Mouse (Mus musculus) liver, embryonic 12.5 days (tissue): ENCODE measurements around the gene Ercc1. TPM values are rescaled to one million over a fixed set of nuclear protein-coding genes. Genes with fewer than 3 reads are reported as not detected.

Experiments used
- ATAC-seq: fragments of 200-750 bp; cut with Nextera tagmentation; 2 replicates; pipeline ENCODE4 v1.8.0; 2017; ENCODE audit warnings: moderate number of reproducible peaks, mild to moderate bottlenecking, moderate library complexity
- H3K27ac ChIP-seq: fragments of 300-500 bp; sonication (generic); 2 replicates; pipeline ENCODE4 v1.5.1; 2016; ENCODE audit warnings: mild to moderate bottlenecking
- H3K27me3 ChIP-seq: fragments of 300-500 bp; sonication (generic); replicated peaks from 2 replicates; pipeline ENCODE4 v1.6.1; 2016; ENCODE audit warnings: mild to moderate bottlenecking, moderate library complexity
- H3K36me3 ChIP-seq: fragments of 300-500 bp; sonication (generic); 2 replicates; pipeline ENCODE4 v1.6.1; 2016; ENCODE audit warnings: mild to moderate bottlenecking, moderate library complexity
- H3K4me1 ChIP-seq: fragments of 300-500 bp; sonication (generic); 2 replicates; pipeline ENCODE4 v1.6.1; 2016
- H3K4me2 ChIP-seq: fragments of 300-500 bp; sonication (generic); 2 replicates; pipeline ENCODE4 v1.6.1; 2016; ENCODE audit warnings: mild to moderate bottlenecking, moderate library complexity
- H3K4me3 ChIP-seq: fragments of 300-500 bp; sonication (generic); 2 replicates; pipeline ENCODE4 v1.5.1; 2016; ENCODE audit warnings: mild to moderate bottlenecking, moderate library complexity
- H3K9ac ChIP-seq: fragments of 300-500 bp; sonication (generic); 2 replicates; pipeline ENCODE4 v1.6.1; 2016; ENCODE audit warnings: mild to moderate bottlenecking, moderate library complexity
- H3K9me3 ChIP-seq: fragments of 300-500 bp; sonication (generic); replicated peaks from 2 replicates; pipeline ENCODE4 v1.6.1; 2016; ENCODE audit warnings: mild to moderate bottlenecking, moderate library complexity
- WGBS: fragments of 180-500 bp; shearing (Covaris S2); methylation state at CpG from one replicate; pipeline ENCODE4 v1.1.7; 2016; ENCODE audit not compliant: insufficient replicate concordance; 5-methylcytosine and 5-hydroxymethylcytosine counted together
- polyA plus RNA-seq: library from polyadenylated mRNA; unstranded; fragments of >200 nt; fragmentation: Nextera tagmentation; extraction: Ambion mirVana; gene quantifications from 2 replicates; pipeline ENCODE4 v1.2.1, GENCODE M21; 2016

Gene Ercc1
- polyA plus RNA-seq, 1 experiment from 2014 or later = 31.5 TPM

- peaks cover 36% of the 10 kb centered on the region for H3K36me3 ChIP-seq
- H3K4me2 ChIP-seq = peak overlapping the region; percentile 93
- no peaks in the 10 kb centered on the region for H3K27me3 ChIP-seq
- peak overlapping the region; percentile 57 for H3K27ac ChIP-seq
- WGBS = under 1% methylated on average over 26 of the region's 37 CpGs
- H3K9me3 ChIP-seq = no peaks in the 10 kb centered on the region
- peak; percentile 69 for ATAC-seq
- peak overlapping the region; percentile 82 for H3K9ac ChIP-seq
- peak overlapping the region; percentile 82 for H3K4me3 ChIP-seq
- H3K4me1 ChIP-seq = peaks cover 27% of the 10 kb centered on the region
Measured at GRCm38 (mm10) chr7:19382166-19382541, 37.6 kb downstream of the Ercc1 start.

GRCm38 (mm10) chr7:19383708-19384107, 39.1 kb downstream of the Ercc1 start:
- H3K9me3 ChIP-seq = no peaks in the 10 kb centered on the region
- no peak for ATAC-seq
- no peak overlapping the region for H3K4me3 ChIP-seq
- no peak overlapping the region for H3K27ac ChIP-seq
- H3K4me1 ChIP-seq = peaks cover 31% of the 10 kb centered on the region
- H3K36me3 ChIP-seq = peaks cover 52% of the 10 kb centered on the region
- H3K9ac ChIP-seq = no peak overlapping the region
- H3K27me3 ChIP-seq = no peaks in the 10 kb centered on the region
- H3K4me2 ChIP-seq = 0 out of 2 replicates have a peak overlapping the region, but pooled peaks have one; percentile 93
- WGBS = 87% methylated on average over 9 of the region's 9 CpGs

- Histone ChIP-seq H3K4me1 (peaks cover 11% of the 10 kb centered on the region), H3K36me3 (peaks cover 99% of the 10 kb centered on the region)
Measured at GRCm38 (mm10) chr7:19388699-19389413, 44.3 kb downstream of the Ercc1 start.

GRCm38 (mm10) chr7:19394484-19394883, 49.9 kb downstream of the Ercc1 start:
- Histone ChIP-seq H3K4me1 (peaks cover 4% of the 10 kb centered on the region), H3K9ac (no peak overlapping the region), H3K27ac (no peak overlapping the region), H3K9me3 (no peaks in the 10 kb centered on the region), H3K27me3 (peaks cover 12% of the 10 kb centered on the region), H3K4me3 (no peak overlapping the region), H3K4me2 (no peak overlapping the region), H3K36me3 (peaks cover 62% of the 10 kb centered on the region)
- 86% methylated on average over 8 of the region's 8 CpGs for WGBS
- ATAC-seq = no peak

More at GRCm38 (mm10) chr7:19388699-19389413, 44.3 kb downstream of the Ercc1 start:
- no peak for ATAC-seq
- Histone ChIP-seq H3K27me3 (no peaks in the 10 kb centered on the region), H3K4me2 (no peak overlapping the region), H3K27ac (no peak overlapping the region), H3K9me3 (no peaks in the 10 kb centered on the region), H3K9ac (no peak overlapping the region), H3K4me3 (no peak overlapping the region)
- WGBS = 80% methylated on average over 10 of the region's 10 CpGs

GRCm38 (mm10) chr7:19399496-19400280, 55.1 kb downstream of the Ercc1 start:
- Histone ChIP-seq H3K27ac (no peak overlapping the region), H3K36me3 (peaks cover 11% of the 10 kb centered on the region), H3K27me3 (peaks cover 64% of the 10 kb centered on the region), H3K9me3 (peaks cover 11% of the 10 kb centered on the region), H3K4me1 (peaks cover 24% of the 10 kb centered on the region), H3K9ac (0 out of 2 replicates have a peak overlapping the region, but pooled peaks have one; percentile 4), H3K4me2 (peak overlapping the region; percentile 66), H3K4me3 (peak overlapping the region; percentile 38)
- no peak for ATAC-seq
- WGBS = 7% methylated on average over 27 of the region's 27 CpGs

- Histone ChIP-seq H3K27me3 (peaks cover 72% of the 10 kb centered on the region), H3K4me3 (no peak overlapping the region), H3K36me3 (no peaks in the 10 kb centered on the region), H3K4me1 (peaks cover 30% of the 10 kb centered on the region), H3K9me3 (peaks cover 11% of the 10 kb centered on the region), H3K4me2 (no peak overlapping the region), H3K27ac (no peak overlapping the region), H3K9ac (no peak overlapping the region)
- WGBS = 62% methylated on average over 4 of the region's 4 CpGs
- ATAC-seq = no peak
Measured at GRCm38 (mm10) chr7:19400946-19401345, 56.4 kb downstream of the Ercc1 start.

- H3K27ac ChIP-seq = no peak overlapping the region
- peaks cover 31% of the 10 kb centered on the region for H3K4me1 ChIP-seq
- no peak overlapping the region for H3K9ac ChIP-seq
- H3K4me2 ChIP-seq = no peak overlapping the region
- 70% methylated on average over 9 of the region's 9 CpGs for WGBS
- peaks cover 81% of the 10 kb centered on the region for H3K27me3 ChIP-seq
- no peak for ATAC-seq
- H3K36me3 ChIP-seq = no peaks in the 10 kb centered on the region
- H3K4me3 ChIP-seq = no peak overlapping the region
- H3K9me3 ChIP-seq = peaks cover 11% of the 10 kb centered on the region
Measured at GRCm38 (mm10) chr7:19402535-19403112, 58.0 kb downstream of the Ercc1 start.

GRCm38 (mm10) chr7:19403731-19404296, 59.2 kb downstream of the Ercc1 start, which contains the start of gene Klc3:
Gene Klc3 (minus strand): TSS chr7:19404104.
- H3K27ac ChIP-seq = no peak within 1 kb of the TSS
- H3K4me3 ChIP-seq = peak within 1 kb of the TSS; percentile 62
- peaks cover 76% of the 10 kb centered on the region for H3K27me3 ChIP-seq
- WGBS = 1% methylated on average over 62 of the region's 62 CpGs
- H3K9ac ChIP-seq = peak within 1 kb of the TSS; percentile 67
- peak; percentile 76 for ATAC-seq
- no peaks in the 10 kb centered on the region for H3K36me3 ChIP-seq
- H3K4me2 ChIP-seq = peak within 1 kb of the TSS; percentile 94
- peaks cover 11% of the 10 kb centered on the region for H3K9me3 ChIP-seq
- H3K4me1 ChIP-seq = peaks cover 31% of the 10 kb centered on the region

GRCm38 (mm10) chr7:19404476-19404875, 59.9 kb downstream of the Ercc1 start, which contains the start of gene Ckm:
Gene Ckm (plus strand): TSS chr7:19404776.
- H3K9me3 ChIP-seq = peaks cover 11% of the 10 kb centered on the region
- H3K36me3 ChIP-seq = no peaks in the 10 kb centered on the region
- H3K4me2 ChIP-seq = peak within 1 kb of the TSS; percentile 94
- H3K9ac ChIP-seq = peak within 1 kb of the TSS; percentile 67
- WGBS = 45% methylated on average over 7 of the region's 7 CpGs
- H3K4me1 ChIP-seq = peaks cover 27% of the 10 kb centered on the region
- no peak for ATAC-seq
- H3K27ac ChIP-seq = no peak within 1 kb of the TSS
- H3K27me3 ChIP-seq = peaks cover 72% of the 10 kb centered on the region
- peak within 1 kb of the TSS; percentile 62 for H3K4me3 ChIP-seq

GRCm38 (mm10) chr7:19405417-19405816, 60.8 kb downstream of the Ercc1 start:
- H3K4me3 ChIP-seq = no peak overlapping the region

More at GRCm38 (mm10) chr7:19405417-19405816, 60.8 kb downstream of the Ercc1 start:
- WGBS = 3% methylated on average over 19 of the region's 19 CpGs
- H3K4me2 ChIP-seq = peak overlapping the region; percentile 44
- peaks cover 21% of the 10 kb centered on the region for H3K4me1 ChIP-seq
- H3K27me3 ChIP-seq = peaks cover 70% of the 10 kb centered on the region
- H3K27ac ChIP-seq = no peak overlapping the region
- ATAC-seq = peak; percentile 50
- peaks cover 11% of the 10 kb centered on the region for H3K9me3 ChIP-seq
- no peaks in the 10 kb centered on the region for H3K36me3 ChIP-seq
- no peak overlapping the region for H3K9ac ChIP-seq
